Mouse (Mus musculus): ENCODE data around the gene Tyrobp.

Gene Tyrobp

DNA sequence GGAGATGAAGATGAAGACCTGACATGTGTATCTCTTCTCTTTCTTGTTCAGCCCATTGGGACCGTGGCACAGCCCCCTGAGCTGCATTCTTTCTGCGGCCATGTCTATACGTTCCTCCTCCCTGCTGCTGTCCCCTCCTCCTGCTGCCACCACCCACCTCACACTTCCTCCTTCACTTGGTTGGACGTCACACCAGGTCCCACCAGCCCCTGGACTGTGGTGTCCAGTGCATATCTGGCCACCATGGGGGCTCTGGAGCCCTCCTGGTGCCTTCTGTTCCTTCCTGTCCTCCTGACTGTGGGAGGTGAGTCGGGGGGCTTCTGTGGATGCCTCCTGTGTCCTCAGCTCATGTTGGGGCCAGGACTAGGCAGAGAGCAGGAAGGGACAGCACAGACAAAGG is at the start of gene Tyrobp:
Gene Tyrobp (plus strand): TSS at position 165 of the 400 bp plus-strand sequence.
- peak in 1 of 2 experiments; percentile 52 for DNase-seq (ENCODE audit: low spot score in 2 of 2)

DNA sequence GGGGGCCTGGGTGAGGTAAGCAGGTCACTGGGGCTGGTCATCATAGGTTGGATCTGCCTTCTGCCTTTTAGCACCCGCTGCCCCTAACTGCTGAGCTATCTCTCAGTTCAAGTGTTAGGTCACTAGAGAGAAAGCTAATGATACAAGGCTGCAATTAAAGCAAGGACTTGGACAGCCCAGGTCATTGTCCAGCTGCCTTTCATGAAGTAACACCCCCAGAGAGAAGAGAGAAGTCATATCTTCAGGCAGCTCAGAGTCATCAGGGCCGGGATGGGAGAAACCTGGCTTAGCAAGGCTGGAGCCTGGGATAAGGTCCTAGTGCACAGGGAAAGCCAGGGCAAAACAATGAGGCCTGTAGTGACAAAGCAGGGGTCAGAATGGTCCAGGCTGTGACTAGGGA is 46.1 kb upstream of the Tyrobp start:
- DNase-seq (ENCODE audit: low spot score in 2 of 2) = no peak

DNA sequence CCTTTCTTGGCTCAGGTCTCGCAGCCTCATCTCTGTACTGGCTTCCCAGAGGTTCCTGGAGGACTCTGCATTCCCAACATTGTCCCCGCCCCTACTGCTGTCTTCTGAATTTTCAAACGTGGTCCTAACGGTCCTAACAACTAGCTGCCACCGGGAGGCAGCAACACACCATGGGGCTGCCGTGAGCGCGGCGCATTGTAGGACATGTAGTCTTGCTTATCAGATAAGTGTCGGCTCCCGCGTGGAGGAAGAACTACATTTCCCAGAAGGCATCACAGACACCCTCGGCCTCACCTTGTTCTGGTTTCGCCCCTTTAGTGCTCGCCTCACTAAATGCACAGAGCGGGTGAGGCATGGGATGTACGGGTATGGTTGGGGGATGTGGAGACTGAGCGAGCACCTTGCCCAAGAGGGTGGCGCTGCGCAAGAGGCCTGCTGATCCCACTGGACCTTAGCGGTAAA is 40.0 kb upstream of the Tyrobp start:
- DNase-seq (ENCODE audit: low spot score in 2 of 2) = peak; percentile 50 to 85

DNA sequence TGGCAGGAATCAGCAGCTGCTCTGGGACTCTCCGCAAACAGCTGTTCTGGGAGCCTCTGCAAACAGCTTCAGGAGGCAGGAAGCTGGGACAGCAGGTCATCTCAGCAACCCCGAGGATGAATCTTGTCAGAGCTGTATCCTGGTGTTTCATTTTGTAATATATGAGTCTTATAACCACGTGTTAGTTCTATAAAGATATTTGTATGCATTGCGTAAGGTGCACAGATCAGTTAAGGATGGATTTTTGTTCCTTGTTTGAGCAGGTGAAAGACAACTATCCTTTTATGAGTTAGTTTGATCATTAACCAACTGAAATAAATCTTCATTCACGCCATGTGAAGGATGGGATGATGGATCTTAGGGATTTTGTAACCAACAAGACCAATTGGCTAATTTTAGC is 33.5 kb upstream of the Tyrobp start:
- DNase-seq (ENCODE audit: low spot score in 2 of 2) = no peak

DNA sequence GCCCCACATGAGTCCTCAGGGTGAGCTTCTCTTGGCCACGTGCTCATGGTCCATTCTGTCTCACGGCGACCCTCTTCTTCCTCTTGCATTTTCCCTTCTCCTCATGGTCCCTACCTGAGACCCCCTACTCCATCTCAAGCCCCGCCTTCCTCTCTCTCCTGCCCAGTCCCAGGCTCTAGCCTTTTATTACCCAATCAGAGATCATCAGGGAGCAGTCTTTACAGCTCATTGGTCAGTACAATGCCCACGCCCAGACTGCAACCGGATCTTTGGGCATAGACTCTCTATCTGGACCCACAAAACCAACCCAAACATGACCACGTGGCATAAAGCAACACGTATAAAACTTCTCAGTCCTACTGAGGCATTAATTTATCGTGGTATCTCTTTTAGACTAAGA is 29.5 kb upstream of the Tyrobp start:
- no peak for DNase-seq (ENCODE audit: low spot score in 2 of 2)

DNA sequence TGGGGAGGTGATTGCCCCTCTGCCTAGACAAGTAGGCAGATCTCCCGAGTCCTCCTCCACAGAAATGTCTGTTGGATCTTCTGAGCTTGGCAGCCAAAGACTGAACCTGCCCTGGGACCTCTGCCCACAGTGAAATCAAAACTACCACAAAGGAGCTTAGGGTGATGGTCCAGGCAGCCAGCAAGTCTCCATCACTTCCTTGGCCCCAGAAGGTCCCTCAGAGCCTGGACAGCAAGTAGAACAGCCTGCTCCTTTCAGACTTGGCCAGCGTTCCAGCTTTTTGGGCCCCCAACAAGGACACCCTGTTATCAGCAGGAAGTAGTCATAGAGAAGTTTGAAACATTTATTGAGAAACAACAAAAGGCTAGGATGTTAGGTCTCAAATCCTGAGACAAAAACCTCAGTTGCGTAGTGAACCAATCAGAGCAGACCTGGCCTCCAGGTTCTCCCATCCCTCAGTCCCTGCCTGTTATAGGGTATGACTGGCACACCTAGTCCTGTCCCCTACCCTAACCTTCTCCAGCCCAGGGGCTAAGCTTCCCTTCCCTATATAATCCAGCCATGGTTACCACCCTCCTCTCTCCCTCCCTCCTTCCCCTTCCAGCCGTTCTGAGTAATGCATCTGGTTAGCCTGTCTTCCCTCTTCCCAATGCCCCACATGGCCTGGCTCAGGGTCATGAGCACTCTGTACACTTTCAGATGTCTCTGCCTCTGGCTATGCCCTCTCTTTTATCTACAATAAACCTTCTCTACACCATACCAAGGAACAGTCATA is 20.6 kb upstream of the Tyrobp start:
- DNase-seq (ENCODE audit: low spot score in 2 of 2) = no peak

DNA sequence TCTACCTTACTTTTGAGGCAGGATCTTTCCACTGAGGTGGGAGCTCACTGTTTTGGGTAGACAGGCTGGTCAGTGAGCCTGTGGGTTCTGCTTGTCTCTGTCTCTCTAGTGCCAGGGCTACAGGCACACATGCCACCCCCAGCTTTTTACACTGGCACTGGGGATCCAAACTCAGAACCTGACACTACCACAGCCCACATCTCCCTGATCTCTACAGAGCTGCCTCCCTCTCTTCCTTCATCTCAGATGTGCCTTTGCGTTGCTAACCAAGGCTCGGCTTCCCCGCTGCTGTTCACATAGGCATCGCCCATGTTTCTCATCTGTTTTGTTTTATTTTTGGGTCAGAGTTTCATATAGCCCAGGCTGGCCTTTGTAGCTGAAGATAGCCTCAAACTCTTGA is 19.9 kb upstream of the Tyrobp start:
- DNase-seq (ENCODE audit: low spot score in 2 of 2) = no peak

DNA sequence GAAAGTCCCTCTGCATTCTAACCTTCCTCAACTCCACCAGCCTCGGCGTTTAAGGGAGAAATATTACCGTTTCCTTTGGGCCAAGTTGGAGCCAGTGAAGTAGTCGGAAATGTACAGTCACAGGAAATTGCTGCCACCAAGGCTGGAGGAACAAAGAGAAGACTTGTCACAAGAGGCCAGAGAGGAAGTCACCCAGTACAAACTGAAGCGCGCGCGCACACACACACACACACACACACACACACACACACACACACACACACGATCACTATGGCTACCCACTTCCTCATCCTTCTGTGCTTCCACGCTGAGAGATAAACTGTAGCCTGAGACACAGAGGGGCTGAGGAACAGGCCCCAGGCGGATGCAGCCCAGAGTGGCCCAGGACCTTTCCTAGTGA is 19.2 kb upstream of the Tyrobp start:
- peak in 1 of 2 experiments; percentile 70 for DNase-seq (ENCODE audit: low spot score in 2 of 2)

DNA sequence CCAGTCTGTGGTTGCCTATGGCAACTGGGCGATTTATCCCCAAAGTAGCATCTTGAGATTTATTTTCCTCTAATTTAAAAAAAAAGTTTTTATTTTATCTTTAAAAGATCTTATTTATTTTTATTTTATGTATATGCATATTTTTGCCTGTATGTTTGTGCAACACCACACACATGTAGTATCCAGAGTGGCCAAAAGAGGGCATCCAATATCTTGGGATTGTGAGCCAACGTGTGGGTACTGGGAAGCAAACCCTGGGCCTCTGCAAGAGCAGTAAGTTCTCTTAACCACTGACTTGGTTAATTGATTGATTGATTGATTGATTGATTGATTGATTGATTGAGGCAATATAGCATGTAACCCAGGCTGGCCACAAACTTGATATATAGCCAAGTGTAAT is 18.7 kb upstream of the Tyrobp start:
- peak in 1 of 2 experiments; percentile 42 for DNase-seq (ENCODE audit: low spot score in 2 of 2)

DNA sequence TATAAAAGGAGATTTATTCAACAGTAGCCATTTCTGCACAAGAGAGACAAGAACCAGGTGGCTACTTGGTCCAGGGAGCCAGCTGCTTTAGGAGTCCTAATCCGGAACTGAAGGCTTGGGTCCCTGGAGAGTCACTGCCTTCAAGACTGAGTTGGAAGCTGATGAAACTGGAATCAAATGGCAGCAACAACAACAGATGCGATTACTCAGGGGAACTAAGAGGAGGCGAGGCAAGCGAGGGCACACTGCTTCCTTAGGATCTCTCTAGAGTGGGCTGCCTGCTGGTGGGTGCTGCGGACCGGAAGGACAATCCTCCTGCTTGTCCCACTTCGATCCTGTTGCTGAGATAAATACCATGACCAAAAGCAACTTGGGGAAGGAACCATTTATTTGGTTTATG is 13.9 kb upstream of the Tyrobp start:
- no peak for DNase-seq (ENCODE audit: low spot score in 2 of 2)

DNA sequence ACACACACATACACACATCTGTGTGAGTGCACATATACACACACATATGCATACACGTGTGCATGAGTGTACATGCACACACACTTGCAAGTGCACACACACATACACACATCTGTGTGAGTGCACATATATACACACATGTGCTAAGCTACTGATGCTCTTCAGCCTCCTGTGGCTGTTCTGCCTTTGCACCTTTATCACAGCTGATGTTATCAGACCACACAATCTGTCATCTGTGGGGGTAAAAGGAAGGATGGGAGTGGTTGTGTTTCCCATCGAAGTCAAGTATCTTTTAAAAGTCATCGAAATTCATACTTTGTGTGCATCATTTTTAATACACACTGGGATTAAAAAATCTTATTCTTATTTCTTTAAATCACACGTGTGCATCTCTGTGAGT is 11.2 kb upstream of the Tyrobp start:
- DNase-seq (ENCODE audit: low spot score in 2 of 2) = no peak

DNA sequence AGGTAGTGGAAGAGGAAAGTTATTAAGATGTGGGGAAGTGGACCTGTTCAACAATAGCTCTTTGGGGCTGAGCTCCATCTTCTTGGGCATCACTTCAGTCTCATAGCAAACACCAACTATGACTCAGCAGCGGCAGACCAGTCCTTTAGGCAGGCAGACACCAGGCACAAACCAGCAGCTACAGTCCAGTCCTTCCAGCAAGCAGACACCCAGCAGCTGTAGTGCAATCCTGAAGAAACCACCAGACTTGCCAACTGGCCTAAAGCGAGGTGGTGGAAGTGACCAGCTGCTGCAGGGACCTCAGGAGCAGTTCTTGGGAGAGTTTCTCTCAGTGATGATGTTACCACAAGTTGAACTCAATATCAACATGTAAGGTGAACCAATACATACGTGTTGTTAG is 4.9 kb upstream of the Tyrobp start:
- DNase-seq (ENCODE audit: low spot score in 2 of 2) = no peak

DNA sequence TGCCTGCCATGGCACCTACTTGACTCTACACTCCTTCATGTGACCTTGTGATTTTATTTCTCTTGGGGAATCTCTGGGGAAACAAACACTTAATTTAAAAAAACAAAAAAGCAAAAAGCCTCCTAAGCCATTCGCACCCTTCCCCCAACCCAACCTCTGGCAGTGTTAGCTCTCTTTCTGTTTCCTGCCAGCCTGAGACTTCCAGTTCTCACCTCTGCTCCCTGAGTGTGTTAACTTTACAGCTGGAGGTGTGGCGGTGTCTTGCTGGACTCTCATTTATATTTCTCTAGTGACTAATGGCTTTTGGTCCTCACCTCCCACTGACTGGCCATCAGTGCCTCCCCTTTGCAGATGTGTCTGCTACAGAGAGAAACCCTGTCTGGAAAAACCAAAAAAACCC is 3.8 kb upstream of the Tyrobp start:
- DNase-seq (ENCODE audit: low spot score in 2 of 2) = no peak

DNA sequence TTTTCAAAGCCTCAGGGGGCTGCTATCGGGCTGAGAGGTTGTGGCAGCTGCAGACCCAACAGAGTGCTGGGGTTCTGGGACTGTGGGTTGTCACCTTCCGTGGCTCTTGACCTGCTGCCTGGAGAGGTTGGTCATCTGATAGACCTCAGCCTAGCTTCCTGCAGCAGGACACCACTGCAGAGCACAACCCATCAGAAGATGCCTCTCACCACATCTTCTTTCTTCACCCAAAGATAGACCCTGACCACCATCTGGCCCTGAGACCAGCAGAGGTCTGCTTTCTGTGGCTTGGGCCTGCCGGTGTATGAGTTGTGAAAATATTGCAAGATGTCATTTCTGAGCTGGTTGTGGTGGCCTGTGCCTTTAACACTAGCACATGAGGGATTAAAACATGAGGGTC is 2.5 kb upstream of the Tyrobp start:
- DNase-seq (ENCODE audit: low spot score in 2 of 2) = no peak

DNA sequence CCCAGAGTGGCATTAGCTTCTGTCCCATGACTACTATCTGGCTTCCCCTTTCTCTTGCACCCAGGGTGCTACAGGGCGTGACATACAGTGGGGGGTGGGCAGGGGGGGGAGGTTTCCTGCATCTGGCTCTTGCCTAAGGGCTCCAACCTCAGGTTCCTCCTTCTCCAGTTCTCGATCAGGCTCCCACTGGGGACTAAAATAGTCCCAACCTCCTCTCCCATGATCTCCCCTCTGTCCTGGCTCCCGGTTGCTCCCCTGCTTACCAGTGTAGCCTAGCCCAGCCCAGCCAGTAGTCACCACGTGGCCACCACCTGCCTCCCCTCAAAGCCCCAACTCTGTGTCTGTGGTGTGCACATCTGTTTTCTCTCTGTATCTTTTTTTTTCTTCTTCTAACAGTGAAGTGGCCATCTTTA is 819 bp upstream of the Tyrobp start:
- DNase-seq (ENCODE audit: low spot score in 2 of 2) = peak in 1 of 2 experiments; percentile 48

DNA sequence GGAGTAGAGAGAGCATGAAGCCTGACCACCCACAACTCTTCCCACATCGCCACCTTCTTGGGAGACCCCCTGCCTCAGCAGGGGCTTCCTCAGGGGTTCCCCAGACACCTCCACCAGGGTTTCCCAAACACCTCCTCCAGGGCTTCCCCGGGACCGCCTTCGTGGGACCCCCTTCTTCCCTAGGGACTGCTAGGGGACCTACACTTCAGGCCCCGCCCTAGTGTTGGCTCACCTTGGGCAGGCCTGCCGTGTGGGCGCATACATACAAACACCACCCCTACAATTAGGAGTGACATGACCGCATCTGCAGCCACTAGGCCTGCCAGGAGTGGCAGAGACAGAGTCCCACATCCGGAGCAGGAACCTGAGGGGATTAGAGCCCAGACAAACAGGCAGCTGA is 4.3 kb downstream of the Tyrobp start:
- peak in 1 of 2 experiments; percentile 46 for DNase-seq (ENCODE audit: low spot score in 2 of 2)

DNA sequence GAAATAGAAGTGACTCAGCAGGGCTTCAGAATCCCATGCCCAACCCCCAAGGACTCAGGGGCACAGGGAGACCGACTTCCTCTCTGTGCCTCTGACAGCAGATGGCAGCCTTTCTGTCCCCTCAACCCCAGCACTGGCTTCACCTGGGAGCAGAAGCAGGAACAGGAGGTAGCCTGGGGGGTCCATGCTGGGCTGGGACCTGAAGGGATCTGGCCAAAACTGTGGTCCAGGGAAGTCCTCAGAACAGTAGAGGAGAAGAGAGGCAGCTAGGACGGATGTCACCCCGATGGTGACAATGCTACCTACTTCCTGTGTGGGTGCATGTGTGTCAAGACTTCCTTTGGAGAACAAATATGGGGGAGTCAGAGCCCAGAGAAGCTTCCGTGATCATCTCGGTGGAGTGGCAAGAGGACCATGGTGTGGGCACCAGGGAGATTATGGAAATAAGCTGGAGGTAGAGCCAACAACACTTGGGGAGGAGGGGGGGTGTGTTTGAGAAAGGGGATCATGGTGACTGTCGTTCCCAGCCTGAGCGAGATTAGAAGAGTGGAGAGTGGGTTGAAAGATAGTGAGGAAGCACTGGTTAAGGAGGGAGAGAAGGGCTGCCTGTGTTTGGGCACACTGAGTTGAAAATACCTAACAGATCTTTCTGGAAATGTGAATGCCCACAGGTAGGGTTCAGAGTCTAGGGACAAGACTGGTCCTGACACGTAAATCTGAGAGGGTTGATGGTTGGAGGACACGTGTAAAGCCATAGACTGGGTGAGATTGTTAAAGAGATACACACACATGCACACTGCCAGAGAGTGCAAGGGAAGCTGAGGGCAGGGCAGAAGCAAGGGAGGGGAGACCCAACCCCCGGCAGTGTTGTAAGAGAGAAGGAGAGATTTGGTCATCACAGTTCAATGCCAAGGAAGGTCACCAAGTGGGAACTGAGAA is 6.3 kb downstream of the Tyrobp start, which contains the start of gene Hcst:
Gene Hcst (minus strand): TSS at position 294 of the 939 bp plus-strand sequence.
- DNase-seq (ENCODE audit: low spot score in 2 of 2) = peak; percentile 42 to 55

DNA sequence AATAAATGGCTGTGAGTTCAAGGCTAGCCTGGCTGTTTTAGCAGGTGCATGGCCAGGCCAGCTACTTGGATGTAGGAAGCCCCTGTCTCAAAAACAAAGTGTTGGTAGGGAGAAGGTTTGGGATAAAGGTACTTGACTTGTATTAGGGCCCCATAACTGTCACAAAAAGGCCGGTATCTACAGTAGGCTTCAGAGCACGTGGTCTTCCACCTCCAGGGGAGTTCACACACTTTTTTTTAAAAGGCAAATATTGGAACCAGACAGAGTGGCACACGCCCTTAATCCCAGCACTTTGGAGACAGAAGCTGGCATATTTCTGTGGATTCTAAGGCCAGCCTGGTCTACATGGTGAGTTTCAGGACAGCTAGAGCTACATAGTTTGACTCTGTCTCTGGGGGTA is 7.1 kb downstream of the Tyrobp start:
- no peak for DNase-seq (ENCODE audit: low spot score in 2 of 2)

DNA sequence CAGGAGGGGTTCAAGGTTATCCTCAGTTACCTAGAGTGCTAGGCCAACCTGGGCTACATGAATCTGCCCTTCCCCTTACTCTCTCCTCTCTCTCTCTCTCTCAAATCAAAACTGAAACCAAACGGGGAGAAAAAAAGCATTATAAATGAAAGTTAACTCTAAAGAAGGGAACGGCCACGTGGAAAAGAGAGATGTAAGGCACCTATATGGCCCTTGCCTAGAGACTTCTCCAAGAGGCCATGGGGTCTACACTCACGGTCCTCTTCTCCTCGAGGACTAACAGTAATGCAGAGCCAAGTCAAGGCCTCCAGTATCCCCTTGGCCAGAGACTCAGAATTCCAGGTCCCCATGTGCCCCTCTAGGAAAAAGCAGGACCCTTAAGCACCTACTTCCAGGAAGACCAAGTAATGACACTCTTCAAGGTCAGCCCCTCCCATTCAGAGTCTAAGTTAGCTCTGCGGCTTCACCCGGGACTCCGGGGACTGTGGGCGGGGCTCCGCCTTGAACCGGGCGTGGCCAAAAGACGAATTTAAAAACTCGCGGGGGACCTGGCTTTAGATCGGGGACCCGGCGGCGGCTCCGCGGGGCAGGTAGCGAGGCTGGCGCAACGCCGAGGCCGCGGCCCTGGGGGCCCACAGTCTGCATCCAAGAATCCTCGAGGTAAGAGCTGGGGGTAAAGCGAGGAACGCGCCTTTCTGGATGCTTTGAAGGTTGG is 7.8 kb downstream of the Tyrobp start, which contains the start of gene Nfkbid:
Gene Nfkbid (plus strand): TSS at position 558 of the 715 bp plus-strand sequence.
- DNase-seq (ENCODE audit: low spot score in 2 of 2) = peak; percentile 71 to 88

DNA sequence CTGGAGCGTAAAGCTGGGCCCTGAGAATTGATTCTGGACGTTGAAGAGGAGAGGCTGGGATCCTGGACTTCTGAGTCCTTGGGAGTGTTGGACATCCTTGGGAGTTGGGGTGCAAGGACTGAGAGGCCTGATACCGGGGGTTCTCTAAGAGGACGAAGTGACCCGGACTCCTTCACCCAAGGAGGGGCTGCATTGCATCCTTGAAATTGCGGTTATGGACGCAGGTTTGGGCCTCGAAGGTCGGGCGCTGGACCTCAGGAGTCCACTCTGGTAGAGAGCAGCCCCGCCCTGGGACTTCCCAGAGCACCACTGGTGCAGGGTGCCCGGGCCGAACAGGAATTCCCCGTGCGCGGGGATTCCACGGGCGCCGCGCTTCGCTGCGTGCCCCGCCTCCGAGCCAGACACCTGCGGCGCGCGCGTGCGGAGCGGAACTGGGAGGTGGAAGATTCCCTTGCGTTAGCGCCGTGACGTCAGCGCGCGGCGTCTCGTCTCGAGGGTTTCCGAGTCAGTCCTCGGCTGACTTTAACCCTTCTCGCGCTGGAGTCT is 8.4 kb downstream of the Tyrobp start:
- peak; percentile 70 to 92 for DNase-seq (ENCODE audit: low spot score in 2 of 2)

DNA sequence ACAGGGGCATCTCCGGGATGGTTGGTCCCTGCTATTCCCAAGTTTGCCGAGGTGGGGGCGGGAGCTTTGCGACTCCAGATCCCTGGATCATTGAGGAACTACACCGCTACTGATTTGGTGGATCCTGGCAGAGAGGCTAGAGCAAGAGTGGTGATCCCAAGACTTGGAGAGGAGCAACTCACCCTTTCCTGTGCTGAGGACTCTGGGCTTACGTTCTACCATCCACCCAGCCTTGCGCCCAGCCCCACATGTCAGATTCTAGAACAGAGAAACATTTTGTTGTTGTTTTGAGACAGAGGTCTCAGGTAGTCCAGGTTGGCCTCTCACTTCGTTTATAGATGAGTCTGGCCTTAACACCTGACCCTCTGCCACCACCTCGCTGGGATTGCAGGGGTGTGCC is 9.0 kb downstream of the Tyrobp start:
- DNase-seq (ENCODE audit: low spot score in 2 of 2) = no peak
